Mouse (Mus musculus) hindbrain, embryonic 10.5 days (tissue): ENCODE measurements around the gene Aco2. TPM values are rescaled to one million over a fixed set of nuclear protein-coding genes. Genes with fewer than 3 reads are reported as not detected.

Source experiments
- DNase-seq: peaks from one replicate; pipeline ENCODE4 v3.0.0-alpha.2; 2017; ENCODE audit warnings: low spot score
- H3K27ac ChIP-seq: fragments of 300-500 bp; sonication (generic); 2 replicates; pipeline ENCODE4 v1.5.1; 2016; ENCODE audit warnings: mild to moderate bottlenecking, moderate library complexity
- H3K27me3 ChIP-seq: fragments of 300-500 bp; sonication (generic); 2 replicates; pipeline ENCODE4 v1.6.1; 2016; ENCODE audit warnings: mild to moderate bottlenecking; ENCODE audit not compliant: poor library complexity, insufficient read depth, severe bottlenecking
- H3K36me3 ChIP-seq: fragments of 300-500 bp; sonication (generic); 2 replicates; pipeline ENCODE4 v1.6.1; 2016; ENCODE audit warnings: mild to moderate bottlenecking, moderate library complexity
- H3K4me1 ChIP-seq: fragments of 300-500 bp; sonication (generic); replicated peaks from 2 replicates; pipeline ENCODE4 v1.6.1; 2016; ENCODE audit warnings: mild to moderate bottlenecking
- H3K4me3 ChIP-seq: fragments of 300-500 bp; sonication (generic); 2 replicates; pipeline ENCODE4 v1.5.1; 2016; ENCODE audit warnings: mild to moderate bottlenecking, moderate library complexity
- H3K9me3 ChIP-seq: fragments of 300-500 bp; sonication (generic); 2 replicates; pipeline ENCODE4 v1.6.1; 2016; ENCODE audit warnings: mild to moderate bottlenecking, moderate library complexity
- WGBS: fragments of 180-500 bp; shearing (Covaris S2); methylation state at CpG from one replicate; pipeline ENCODE4 v1.1.7; 2016; 5-methylcytosine and 5-hydroxymethylcytosine counted together
- polyA plus RNA-seq: library from polyadenylated mRNA; unstranded; fragments of >200 nt; fragmentation: Nextera tagmentation; extraction: Ambion mirVana; gene quantifications from 2 replicates; pipeline ENCODE4 v1.2.1, GENCODE M21; 2016

Aco2 gene
- polyA plus RNA-seq, 1 experiment from 2014 or later: 175 TPM

- Histone ChIP-seq H3K36me3 (peaks cover 59% of the 10 kb centered on the region), H3K4me1 (peaks cover 16% of the 10 kb centered on the region), H3K4me3 (no peak overlapping the region), H3K27ac (no peak overlapping the region), H3K27me3 (no peaks in the 10 kb centered on the region), H3K9me3 (no peaks in the 10 kb centered on the region)
- WGBS: 88% methylated on average over 10 of the region's 10 CpGs
- no peak for DNase-seq
Observed at GRCm38 (mm10) chr15:81920546-81921217, 48.6 kb downstream of the Aco2 start.

GRCm38 (mm10) chr15:81921255-81921654, 49.1 kb downstream of the Aco2 start:
- 77% methylated on average over 5 of the region's 5 CpGs for WGBS

GRCm38 (mm10) chr15:81924933-81925332, 52.8 kb downstream of the Aco2 start:
- Histone ChIP-seq H3K27ac (no peak overlapping the region), H3K9me3 (no peaks in the 10 kb centered on the region), H3K4me3 (peak overlapping the region; percentile 80), H3K36me3 (peaks cover 26% of the 10 kb centered on the region), H3K4me1 (peaks cover 31% of the 10 kb centered on the region), H3K27me3 (no peaks in the 10 kb centered on the region; the same call in 1 of the 2 replicates)
- no peak for DNase-seq
- 86% methylated on average over 11 of the region's 11 CpGs for WGBS

More at GRCm38 (mm10) chr15:81921255-81921654, 49.1 kb downstream of the Aco2 start:
- no peak for DNase-seq
- H3K4me3 ChIP-seq: no peak overlapping the region
- H3K9me3 ChIP-seq: no peaks in the 10 kb centered on the region
- no peaks in the 10 kb centered on the region for H3K27me3 ChIP-seq
- H3K27ac ChIP-seq: no peak overlapping the region
- H3K4me1 ChIP-seq: peaks cover 21% of the 10 kb centered on the region
- H3K36me3 ChIP-seq: peaks cover 53% of the 10 kb centered on the region

- Histone ChIP-seq H3K9me3 (no peaks in the 10 kb centered on the region), H3K4me3 (peak within 1 kb of the TSS; percentile 80), H3K27ac (peak within 1 kb of the TSS; percentile 87), H3K27me3 (no peaks in the 10 kb centered on the region; the same call in 1 of the 2 replicates), H3K36me3 (peaks cover 23% of the 10 kb centered on the region), H3K4me1 (peaks cover 31% of the 10 kb centered on the region)
- DNase-seq: peak; percentile 98
- under 1% methylated on average over 54 of the region's 54 CpGs for WGBS
Observed at GRCm38 (mm10) chr15:81925760-81926445, 53.8 kb downstream of the Aco2 start, which contains the start of gene Polr3h. TSS of gene Polr3h (minus strand) at chr15:81926240.

GRCm38 (mm10) chr15:81926446-81926822, 54.3 kb downstream of the Aco2 start:
- Histone ChIP-seq H3K4me1 (peaks cover 31% of the 10 kb centered on the region), H3K27me3 (no peaks in the 10 kb centered on the region; the same call in 1 of the 2 replicates), H3K4me3 (peak overlapping the region; percentile 80), H3K9me3 (no peaks in the 10 kb centered on the region), H3K36me3 (peaks cover 22% of the 10 kb centered on the region), H3K27ac (peak overlapping the region; percentile 87)
- DNase-seq: no peak
- 34% methylated on average over 9 of the region's 9 CpGs for WGBS

- Histone ChIP-seq H3K27me3 (no peaks in the 10 kb centered on the region; the same call in 1 of the 2 replicates), H3K27ac (peak overlapping the region; percentile 36; the same call in 1 of the 2 replicates), H3K9me3 (no peaks in the 10 kb centered on the region), H3K4me1 (peaks cover 33% of the 10 kb centered on the region), H3K36me3 (peaks cover 11% of the 10 kb centered on the region; the same call in 1 of the 2 replicates), H3K4me3 (no peak overlapping the region)
- 69% methylated on average over 4 of the region's 4 CpGs for WGBS
- DNase-seq: no peak
Observed at GRCm38 (mm10) chr15:81927741-81928140, 55.6 kb downstream of the Aco2 start.

- no peak for DNase-seq
- H3K27ac ChIP-seq: no peak overlapping the region
- 70% methylated on average over 11 of the region's 11 CpGs for WGBS
Observed at GRCm38 (mm10) chr15:81928277-81928676, 56.2 kb downstream of the Aco2 start.

GRCm38 (mm10) chr15:81932951-81933470, 60.9 kb downstream of the Aco2 start:
- H3K27me3 ChIP-seq: peaks cover 10% of the 10 kb centered on the region
- no peaks in the 10 kb centered on the region for H3K36me3 ChIP-seq
- no peak overlapping the region for H3K4me3 ChIP-seq
- DNase-seq: no peak
- peak overlapping the region; percentile 5; the same call in 1 of the 2 replicates for H3K27ac ChIP-seq
- H3K9me3 ChIP-seq: no peaks in the 10 kb centered on the region
- H3K4me1 ChIP-seq: peaks cover 28% of the 10 kb centered on the region
- 41% methylated on average over 12 of the region's 12 CpGs for WGBS

More at GRCm38 (mm10) chr15:81928277-81928676, 56.2 kb downstream of the Aco2 start:
- no peaks in the 10 kb centered on the region; the same call in 1 of the 2 replicates for H3K27me3 ChIP-seq
- peaks cover 8% of the 10 kb centered on the region; the same call in 1 of the 2 replicates for H3K36me3 ChIP-seq
- H3K4me1 ChIP-seq: peaks cover 38% of the 10 kb centered on the region
- H3K4me3 ChIP-seq: no peak overlapping the region
- no peaks in the 10 kb centered on the region for H3K9me3 ChIP-seq

GRCm38 (mm10) chr15:81933986-81934385, 61.9 kb downstream of the Aco2 start:
- Histone ChIP-seq H3K4me3 (no peak overlapping the region), H3K27me3 (peaks cover 12% of the 10 kb centered on the region), H3K27ac (no peak overlapping the region), H3K36me3 (no peaks in the 10 kb centered on the region), H3K9me3 (no peaks in the 10 kb centered on the region), H3K4me1 (peaks cover 37% of the 10 kb centered on the region)
- DNase-seq: no peak
- 71% methylated on average over 1 of the region's 1 CpGs for WGBS

- H3K36me3 ChIP-seq: no peaks in the 10 kb centered on the region
- H3K27me3 ChIP-seq: peaks cover 12% of the 10 kb centered on the region
- peak overlapping the region; percentile 76 for H3K27ac ChIP-seq
- DNase-seq: no peak
- WGBS: 63% methylated on average over 7 of the region's 7 CpGs
- H3K4me1 ChIP-seq: peaks cover 40% of the 10 kb centered on the region
- H3K4me3 ChIP-seq: peak overlapping the region; percentile 55
- H3K9me3 ChIP-seq: no peaks in the 10 kb centered on the region
Observed at GRCm38 (mm10) chr15:81935869-81936637, 63.9 kb downstream of the Aco2 start.

GRCm38 (mm10) chr15:81936679-81937078, 64.6 kb downstream of the Aco2 start, which contains the start of gene Csdc2:
TSS of gene Csdc2 (plus strand) at chr15:81936759.
- H3K4me1 ChIP-seq: peaks cover 40% of the 10 kb centered on the region
- no peaks in the 10 kb centered on the region for H3K9me3 ChIP-seq
- under 1% methylated on average over 12 of the region's 12 CpGs for whole genome bisulfite sequencing
- peak within 1 kb of the TSS; percentile 76 for H3K27ac ChIP-seq
- peak; percentile 62 for DNase-seq
- H3K36me3 ChIP-seq: no peaks in the 10 kb centered on the region
- peak within 1 kb of the TSS; percentile 55 for H3K4me3 ChIP-seq
- H3K27me3 ChIP-seq: peaks cover 12% of the 10 kb centered on the region
